Mouse (Mus musculus): Measurements from ENCODE around the gene Rbm10. TPM values are rescaled to one million over a fixed set of nuclear protein-coding genes. Genes with fewer than 3 reads are reported as not detected.

Rbm10 gene
- total RNA-seq (2022), result 10 to 100 TPM in 1 of 4 experiments, 1 to 10 TPM in 3; 8.4 to 10.3 (median 9.2) TPM

- DNase-seq (ENCODE audit: low spot score in 2 of 2), result peak; percentile 65 to 80
Measured at GRCm38 (mm10) chrX:20617176-20617902, at the start of gene Rbm10, which contains the start of gene Ndufb11. TSS of gene Rbm10 (plus strand) at chrX:20617503. TSS of gene Ndufb11 (minus strand) at chrX:20617619.

- DNase-seq (ENCODE audit: low spot score in 2 of 2), result no peak
Measured at GRCm38 (mm10) chrX:20571024-20571423, 46.3 kb upstream of the Rbm10 start.

- no peak for DNase-seq (ENCODE audit: low spot score in 2 of 2)
Measured at GRCm38 (mm10) chrX:20572683-20573082, 44.6 kb upstream of the Rbm10 start.

GRCm38 (mm10) chrX:20573927-20574326 is 43.4 kb upstream of the Rbm10 start:
- DNase-seq (ENCODE audit: low spot score in 2 of 2), result no peak

GRCm38 (mm10) chrX:20587968-20588367 is 29.3 kb upstream of the Rbm10 start:
- DNase-seq (ENCODE audit: low spot score in 2 of 2), result no peak

- DNase-seq (ENCODE audit: low spot score in 2 of 2), result no peak
Measured at GRCm38 (mm10) chrX:20608500-20608899, 8.8 kb upstream of the Rbm10 start.

GRCm38 (mm10) chrX:20616861-20617175 is 485 bp upstream of the Rbm10 start:
- no peak for DNase-seq (ENCODE audit: low spot score in 2 of 2)

- no peak for DNase-seq (ENCODE audit: low spot score in 2 of 2)
Measured at GRCm38 (mm10) chrX:20617903-20618399, 648 bp downstream of the Rbm10 start.

- no peak for DNase-seq (ENCODE audit: low spot score in 2 of 2)
Measured at GRCm38 (mm10) chrX:20638141-20638540, 20.8 kb downstream of the Rbm10 start.

GRCm38 (mm10) chrX:20644780-20645179 is 27.5 kb downstream of the Rbm10 start:
- no peak for DNase-seq (ENCODE audit: low spot score in 2 of 2)

- no peak for DNase-seq (ENCODE audit: low spot score in 2 of 2)
Measured at GRCm38 (mm10) chrX:20657593-20657992, 40.3 kb downstream of the Rbm10 start.

GRCm38 (mm10) chrX:20658026-20658652 is 40.8 kb downstream of the Rbm10 start, which contains the start of gene Uba1:
TSS of gene Uba1 (plus strand) at chrX:20658326.
- peak; percentile 32 to 52 for DNase-seq (ENCODE audit: low spot score in 2 of 2)

GRCm38 (mm10) chrX:20658891-20659406 is 41.6 kb downstream of the Rbm10 start:
- no peak for DNase-seq (ENCODE audit: low spot score in 2 of 2)

- no peak for DNase-seq (ENCODE audit: low spot score in 2 of 2)
Measured at GRCm38 (mm10) chrX:20662317-20662715, 45.0 kb downstream of the Rbm10 start.

- DNase-seq (ENCODE audit: low spot score in 2 of 2), result peak; percentile 73 to 79
Measured at GRCm38 (mm10) chrX:20662716-20663443, 45.6 kb downstream of the Rbm10 start.

GRCm38 (mm10) chrX:20663444-20663790 is 46.1 kb downstream of the Rbm10 start:
- DNase-seq (ENCODE audit: low spot score in 2 of 2), result no peak

GRCm38 (mm10) chrX:20687519-20688067 is 70.3 kb downstream of the Rbm10 start, which contains the start of gene Cdk16:
TSS of gene Cdk16 (plus strand) at chrX:20687954.
- DNase-seq (ENCODE audit: low spot score in 2 of 2), result peak; percentile 76 to 82

- DNase-seq (ENCODE audit: low spot score in 2 of 2), result peak; percentile 60 to 76
Measured at GRCm38 (mm10) chrX:20688068-20688547, 70.8 kb downstream of the Rbm10 start.

GRCm38 (mm10) chrX:20688615-20689014 is 71.3 kb downstream of the Rbm10 start:
- peak; percentile 34 to 51 for DNase-seq (ENCODE audit: low spot score in 2 of 2)

GRCm38 (mm10) chrX:20691566-20691965 is 74.3 kb downstream of the Rbm10 start:
- no peak for DNase-seq (ENCODE audit: low spot score in 2 of 2)

- no peak for DNase-seq (ENCODE audit: low spot score in 2 of 2)
Measured at GRCm38 (mm10) chrX:20692616-20693015, 75.3 kb downstream of the Rbm10 start.
